Mouse (Mus musculus) lung, adult 2 months (tissue): ENCODE data around the gene Bbc3.

Source experiments
- CTCF ChIP-seq: fragments of 200-500 bp; IDR thresholded peaks from 2 replicates; pipeline ENCODE4 v1.5.1; 2011; ENCODE audit warnings: mild to moderate bottlenecking, low read length, control low read depth; ENCODE audit not compliant: insufficient read depth
- POLR2A ChIP-seq: fragments of 200-500 bp; IDR thresholded peaks from 2 replicates; pipeline ENCODE4 v1.6.1; 2011; ENCODE audit warnings: low read depth, mild to moderate bottlenecking, control low read depth, low read length, borderline replicate concordance; ENCODE audit errors: extremely low read depth

DNA sequence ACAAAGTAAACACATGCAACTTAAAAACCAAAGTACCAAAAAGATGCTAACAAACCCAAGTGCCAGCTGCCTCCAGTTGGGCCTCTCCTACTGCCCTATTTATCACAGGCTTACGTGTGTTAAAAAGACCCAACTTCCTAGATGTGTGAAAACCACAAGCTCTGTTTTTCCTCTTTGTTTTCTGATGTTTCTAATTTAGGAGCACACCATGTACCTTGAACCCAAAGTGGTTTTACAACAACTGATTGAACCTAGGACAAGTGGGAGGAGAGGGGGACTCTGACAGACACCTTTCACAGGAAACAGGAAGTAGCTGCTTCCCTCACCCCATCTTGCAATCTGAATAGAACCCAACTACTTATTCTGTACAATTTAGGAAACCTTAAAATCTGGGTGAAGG lies 56.1 kb downstream of the Bbc3 start:
- TF ChIP-seq POLR2A (no peak), CTCF (no peak)
